Mouse (Mus musculus) activated CD4-positive, CD25-positive, alpha-beta regulatory T cell (primary cell): Measurements from ENCODE around the gene Clec1b. TPM values are rescaled to one million over a fixed set of nuclear protein-coding genes. Genes with fewer than 3 reads are reported as not detected.

Experiments used
- polyA plus RNA-seq, 2 experiments: library from polyadenylated mRNA; unstranded; fragments of 100-300 nt; shearing (Covaris generic); gene quantifications; one replicate each; pipeline ENCODE4 v1.2.1; 2017

Gene Clec1b
- under 1 TPM in 1 of 2 experiments, not detected in 1; 0.75 TPM for polyA plus RNA-seq

GRCm38 (mm10) chr6:129396997-129397396 is at the start of gene Clec1b:
Clec1b (plus strand) TSS chr6:129397297.

GRCm38 (mm10) chr6:129385774-129386173 is 11.3 kb upstream of the Clec1b start, which contains the start of gene Clec12b:
Clec12b (minus strand) TSS chr6:129385874.

GRCm38 (mm10) chr6:129408562-129408961 is 11.5 kb downstream of the Clec1b start, which contains the start of gene Clec9a:
Clec9a (plus strand) TSS chr6:129408862.

GRCm38 (mm10) chr6:129451411-129452039 is 54.4 kb downstream of the Clec1b start, which contains the start of gene Clec1a:
Clec1a (minus strand) TSS chr6:129452000.

Other genes starting within 250 kb of the Clec1b start
- gene Clec2d, start 216.7 kb upstream of the Clec1b start, polyA plus RNA-seq, result 10 to 100 TPM; 28.7 to 35.9 TPM
- 100 to 1,000 TPM; 116 to 179 TPM for gene Cd69, start 121.9 kb upstream of the Clec1b start, polyA plus RNA-seq
- gene 4922502D21Rik, start 65.5 kb upstream of the Clec1b start, polyA plus RNA-seq, result not detected
- 1 to 10 TPM in 1 of 2 experiments, under 1 TPM in 1; 0.27 to 1.6 TPM for gene Clec12a, start 54.6 kb upstream of the Clec1b start, polyA plus RNA-seq
- not detected for gene Clec12b, start 11.4 kb upstream of the Clec1b start, polyA plus RNA-seq
- gene Clec9a, start 11.6 kb downstream of the Clec1b start, polyA plus RNA-seq, result not detected
- not detected for gene Clec1a, start 54.7 kb downstream of the Clec1b start, polyA plus RNA-seq
- gene Olr1, start 109.9 kb downstream of the Clec1b start, polyA plus RNA-seq, result under 1 TPM in 1 of 2 experiments, not detected in 1; 0.49 TPM
- not detected for gene Tmem52b, start 115.3 kb downstream of the Clec1b start, polyA plus RNA-seq
- gene Gabarapl1, start 135.9 kb downstream of the Clec1b start, polyA plus RNA-seq, result 10 to 100 TPM in 1 of 2 experiments, 1 to 10 TPM in 1; 6.1 to 12.8 TPM
- gene Klre1, start 180.6 kb downstream of the Clec1b start, polyA plus RNA-seq, result not detected
- 1 to 10 TPM; 1.4 to 2.8 TPM for gene Klrd1, start 194.5 kb downstream of the Clec1b start, polyA plus RNA-seq
- 1 to 10 TPM in 1 of 2 experiments, under 1 TPM in 1; 0.87 to 2.1 TPM for gene Klrk1, start 226.6 kb downstream of the Clec1b start, polyA plus RNA-seq
- not detected for gene Klrc3, start 246.0 kb downstream of the Clec1b start, polyA plus RNA-seq